Mouse (Mus musculus): ENCODE data around the gene Anxa9.

Anxa9 gene

GRCm38 (mm10) chr3:95250783-95251424 lies 56.1 kb downstream of the Anxa9 start, which contains the start of gene Bnipl:
Gene Bnipl (minus strand): TSS chr3:95251193.
- DNase-seq (ENCODE audit: low read depth, low spot score), result no peak

DNA sequence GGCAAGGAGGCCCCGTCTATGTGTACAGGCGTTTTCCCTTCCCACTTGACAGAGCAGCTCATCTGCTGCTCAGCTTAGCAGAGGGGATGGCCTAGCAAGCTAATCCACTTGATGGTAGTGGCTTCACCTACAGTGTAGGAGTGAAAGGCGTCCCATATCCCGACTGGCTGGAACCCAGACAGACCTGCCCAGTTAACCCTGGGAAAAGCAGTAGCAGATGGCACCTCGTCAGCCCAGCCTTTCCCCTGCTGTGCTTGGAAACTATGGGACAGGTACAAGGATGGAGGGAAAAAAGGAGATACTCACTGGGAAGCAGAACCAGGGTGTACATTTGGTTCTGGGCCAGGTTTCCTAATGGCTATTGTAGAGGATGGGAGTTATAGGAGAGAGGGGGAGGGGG lies 56.6 kb downstream of the Anxa9 start:
- DNase-seq (ENCODE audit: low read depth, low spot score), result no peak

DNA sequence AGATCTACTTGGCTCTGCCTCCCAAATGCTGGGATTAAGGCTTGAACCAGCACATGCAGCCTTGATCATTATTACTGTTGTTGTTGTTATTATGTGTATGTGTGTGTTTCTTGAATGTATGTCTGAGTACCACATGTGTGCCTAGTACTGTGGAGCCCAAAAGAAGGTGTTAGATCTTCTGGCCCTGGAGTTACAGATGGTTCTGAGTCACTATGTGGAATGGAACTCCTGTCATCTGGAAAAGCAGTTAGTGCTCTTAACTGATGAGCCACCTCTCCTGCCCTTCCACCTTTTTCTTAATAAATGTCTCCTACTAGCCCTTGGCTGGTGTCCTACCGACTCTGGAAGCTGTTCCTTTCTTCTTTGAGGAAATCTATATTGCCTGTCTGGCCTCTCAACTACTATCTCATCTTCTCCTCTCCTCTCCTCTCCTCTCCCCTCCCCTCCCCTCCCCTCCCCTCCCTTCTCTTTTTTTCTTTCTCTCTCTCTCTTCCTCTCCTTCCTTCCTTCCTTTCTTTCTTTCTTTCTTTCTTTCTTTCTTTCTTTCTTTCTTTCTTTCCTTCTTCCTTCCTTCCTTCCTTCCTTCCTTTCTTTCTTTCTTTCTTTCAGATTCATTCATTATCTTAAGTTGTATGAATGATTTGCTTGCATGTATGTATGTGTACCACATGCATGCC lies 59.2 kb downstream of the Anxa9 start:
- peak; percentile 40 for DNase-seq (ENCODE audit: low read depth, low spot score)

GRCm38 (mm10) chr3:95246465-95247231 lies 60.3 kb downstream of the Anxa9 start:
- DNase-seq (ENCODE audit: low read depth, low spot score), result peak; percentile 94

Data from 3T3-L1 (cell line).